Comparison of ENCODE assay signal across 9 mouse cellular contexts in genomic region chr5:116443459-116443940, GRCm38 (mm10). TPM values are rescaled to one million over a fixed set of nuclear protein-coding genes. Genes with fewer than 3 reads are reported as not detected.
A peak's percentile ranks its signal among the peaks of the same experiment; 100 is the strongest.
DNase-seq lines count a peak whose midpoint lies in the region; ATAC-seq and TF ChIP-seq lines count a peak whose summit lies in the region.
"Had no signal": no experiment of that assay in that cellular context is flagged by ENCODE, and none has a peak within 500 bp of the region (broad histone marks: within the 10 kb centered on the region; RNA-seq: fewer than 3 reads in every experiment).

No protein-coding gene starts in this region.

- no peaks in the 10 kb centered on the region for H3K9me3 ChIP-seq in heart, embryonic 12.5 days (replicated peaks)
- no peaks in the 10 kb centered on the region for H3K9me3 ChIP-seq in hindbrain, embryonic 16.5 days (ENCODE audit: control insufficient read depth, low read length)
- H3K9me3 ChIP-seq in midbrain, postnatal 0 days (ENCODE audit: low read length), result no peaks in the 10 kb centered on the region
- H3K9me3 ChIP-seq: limb, embryonic 15.5 days had no signal

- peak; percentile 85 for TF ChIP-seq EP300 in heart, adult 2 months (IDR thresholded peaks at IDR 0.05; ENCODE audit: insufficient read depth, low read depth, low read length)

- no peak overlapping the region for H3K4me2 ChIP-seq in heart, embryonic 12.5 days
- H3K4me2 ChIP-seq in hindbrain, embryonic 16.5 days (ENCODE audit: low read length), result no peak overlapping the region
- no peak overlapping the region for H3K4me2 ChIP-seq in midbrain, postnatal 0 days (ENCODE audit: low read depth, low read length, poor library complexity, severe bottlenecking)
- H3K4me2 ChIP-seq: limb, embryonic 15.5 days had no signal

- no peak overlapping the region for H3K4me3 ChIP-seq in heart, adult 2 months
- no peak overlapping the region for H3K4me3 ChIP-seq in heart, embryonic 12.5 days
- no peak overlapping the region for H3K4me3 ChIP-seq in hindbrain, embryonic 16.5 days (ENCODE audit: low read length)
- no peak overlapping the region for H3K4me3 ChIP-seq in midbrain, postnatal 0 days (ENCODE audit: low read depth, low read length)
- H3K4me3 ChIP-seq: limb, embryonic 15.5 days had no signal

- peak; percentile 64 to 83 for DNase-seq in heart, adult 2 months
- DNase-seq in cerebellum, adult 9-10 months, result peak; percentile 98
- peak; percentile 74 for DNase-seq in midbrain, postnatal 0 days (ENCODE audit: low spot score)
- no peak for DNase-seq in kidney, postnatal 4 days
- DNase-seq in spleen, postnatal 14 days (ENCODE audit: low spot score in 2 of 2), result no peak
- DNase-seq in c-Kit-positive CD71-positive TER-119-positive erythroid progenitor cells, embryonic 14.5 days (ENCODE audit: low spot score), result no peak

- 0 out of 2 replicates have a peak overlapping the region, but pooled peaks have one; percentile 49 for H3K9ac ChIP-seq in heart, adult 2 months (ENCODE audit: low read depth, low read length)
- H3K9ac ChIP-seq in heart, embryonic 12.5 days, result no peak overlapping the region
- peak overlapping the region; percentile 28; the same call in 1 of the 2 replicates for H3K9ac ChIP-seq in hindbrain, embryonic 16.5 days (ENCODE audit: low read depth, low read length)
- H3K9ac ChIP-seq in midbrain, postnatal 0 days (replicated peaks; ENCODE audit: low read length, poor library complexity, severe bottlenecking), result no peak overlapping the region
- H3K9ac ChIP-seq: limb, embryonic 15.5 days had no signal

- peaks cover 2% of the 10 kb centered on the region; the same call in 1 of the 2 replicates for H3K4me1 ChIP-seq in heart, adult 2 months (ENCODE audit: control insufficient read depth, insufficient read depth, low read length)
- H3K4me1 ChIP-seq in heart, embryonic 12.5 days (replicated peaks), result peaks cover 25% of the 10 kb centered on the region
- H3K4me1 ChIP-seq in hindbrain, embryonic 16.5 days (ENCODE audit: control insufficient read depth, insufficient read depth, low read depth, low read length), result peaks cover 6% of the 10 kb centered on the region
- H3K4me1 ChIP-seq in midbrain, postnatal 0 days (ENCODE audit: insufficient read depth, low read length), result no peaks in the 10 kb centered on the region

- no peak for TF ChIP-seq CTCF in heart, adult 2 months (IDR thresholded peaks at IDR 0.05)
- no peak for TF ChIP-seq CTCF in midbrain, postnatal 0 days (IDR thresholded peaks at IDR 0.05)

- H3K36me3 ChIP-seq in heart, adult 2 months (ENCODE audit: control insufficient read depth, insufficient read depth, low read length), result no peaks in the 10 kb centered on the region
- no peaks in the 10 kb centered on the region for H3K36me3 ChIP-seq in heart, embryonic 12.5 days
- no peaks in the 10 kb centered on the region; the same call in 1 of the 2 replicates for H3K36me3 ChIP-seq in hindbrain, embryonic 16.5 days (ENCODE audit: control insufficient read depth, insufficient read depth, low read length)
- H3K36me3 ChIP-seq in midbrain, postnatal 0 days (ENCODE audit: insufficient read depth, low read length), result peaks cover 13% of the 10 kb centered on the region; the same call in 1 of the 2 replicates
- H3K36me3 ChIP-seq: limb, embryonic 15.5 days had no signal

- H3K79me2 ChIP-seq in heart, adult 2 months (replicated peaks; ENCODE audit: control insufficient read depth, insufficient read depth, low read length), result no peaks in the 10 kb centered on the region

- TF ChIP-seq POLR2A in heart, adult 2 months (IDR thresholded peaks at IDR 0.05; ENCODE audit: insufficient read depth, low read depth, low read length), result no peak

- intact Hi-C loops in heart, adult 2 months (cut with DNase I), result loop anchor here (2.0 kb wide), 1 partner anchor 21 kb away; the partner anchor contains the start of gene Hspb8

- ATAC-seq in heart, embryonic 12.5 days (ENCODE audit: insufficient number of reproducible peaks, low FRiP score), result no peak
- peak; percentile 78 for ATAC-seq in hindbrain, embryonic 16.5 days
- peak; percentile 41; the same call in 1 of the 2 replicates for ATAC-seq in midbrain, postnatal 0 days (ENCODE audit: low FRiP score)

- peak overlapping the region; percentile 84 for H3K27ac ChIP-seq in heart, adult 2 months
- no peak overlapping the region for H3K27ac ChIP-seq in heart, embryonic 12.5 days (ENCODE audit: poor library complexity, severe bottlenecking)
- H3K27ac ChIP-seq in hindbrain, embryonic 16.5 days (ENCODE audit: low read depth, low read length), result peak overlapping the region; percentile 53; the same call in 1 of the 2 replicates
- no peak overlapping the region for H3K27ac ChIP-seq in midbrain, postnatal 0 days (ENCODE audit: low read depth, low read length)
- H3K27ac ChIP-seq: limb, embryonic 15.5 days had no signal

- 57% methylated on average over 8 of the region's 8 CpGs for WGBS in heart, adult 2 months
- WGBS in heart, embryonic 12.5 days, result 75% methylated on average over 8 of the region's 8 CpGs
- WGBS in hindbrain, embryonic 16.5 days, result 44% methylated on average over 8 of the region's 8 CpGs
- 54% methylated on average over 8 of the region's 8 CpGs for WGBS in midbrain, postnatal 0 days

- H3K27me3 ChIP-seq in heart, adult 2 months (ENCODE audit: control insufficient read depth, insufficient read depth, low read length), result no peaks in the 10 kb centered on the region
- H3K27me3 ChIP-seq in heart, embryonic 12.5 days (replicated peaks), result peaks cover 31% of the 10 kb centered on the region
- H3K27me3 ChIP-seq in hindbrain, embryonic 16.5 days (replicated peaks; ENCODE audit: control insufficient read depth, insufficient read depth, low read length), result no peaks in the 10 kb centered on the region
- no peaks in the 10 kb centered on the region for H3K27me3 ChIP-seq in midbrain, postnatal 0 days (ENCODE audit: insufficient read depth, low read length)

RNA-seq across cellular contexts. Expression of gene Hspb8, which starts 20.8 kb away (rescaled TPM):
- 100 to 1,000 TPM; 419 to 483 TPM for total RNA-seq in heart, adult 2 months (2021)
- polyA plus RNA-seq in heart, adult 2 months (2012; rRNA removed), result 552 and 677 TPM in 2 replicates
- polyA plus RNA-seq in heart, embryonic 12.5 days (2016; fragmentation: Nextera tagmentation; extraction: Ambion mirVana), result 37.7 and 37.9 TPM in 2 replicates
- 8.9 and 9.4 TPM in 2 replicates for polyA plus RNA-seq in hindbrain, embryonic 16.5 days (2015; fragmentation: Nextera tagmentation; extraction: Ambion mirVana)
- total RNA-seq in midbrain, postnatal 0 days (2014; rRNA removed), result 19.4 and 19.8 TPM in 2 replicates
- polyA plus RNA-seq in midbrain, postnatal 0 days (2015; fragmentation: Nextera tagmentation; extraction: Ambion mirVana), result 7.5 and 8.0 TPM in 2 replicates

Comparison
In these comparisons a context has a peak if more than half of its experiments do, and no peak if none do; other contexts are left out.
1. H3K27ac ChIP-seq: peak in heart, adult 2 months (single experiment) and hindbrain, embryonic 16.5 days (single experiment); none in heart, embryonic 12.5 days (single experiment) and midbrain, postnatal 0 days (single experiment).
2. H3K9ac ChIP-seq: peak in heart, adult 2 months (single experiment) and hindbrain, embryonic 16.5 days (single experiment); none in heart, embryonic 12.5 days (single experiment) and midbrain, postnatal 0 days (single experiment).
3. RNA of gene Hspb8, which starts 20.8 kb away (polyA plus RNA-seq): 552 to 677 TPM in heart, adult 2 months; 37.7 to 37.9 TPM in heart, embryonic 12.5 days, 8.9 to 9.4 TPM in hindbrain, embryonic 16.5 days and 7.5 to 8.0 TPM in midbrain, postnatal 0 days; every median in the first group is over 10 times any median in the second.
4. DNase-seq: peak in heart, adult 2 months (2 of 2), cerebellum, adult 9-10 months (single experiment) and midbrain, postnatal 0 days (single experiment); none in kidney, postnatal 4 days (0 of 2), spleen, postnatal 14 days (0 of 2) and c-Kit-positive CD71-positive TER-119-positive erythroid progenitor cells, embryonic 14.5 days (single experiment).